Mouse (Mus musculus) bone marrow macrophage, adult 2 months (primary cell): ENCODE data around the gene Rrp9.

Experiments
- CTCF ChIP-seq: IDR thresholded peaks from 2 replicates; pipeline ENCODE4 v1.5.1; 2012; ENCODE audit warnings: low read depth, mild to moderate bottlenecking, low read length, moderate library complexity
- POLR2A ChIP-seq: IDR thresholded peaks from 2 replicates; pipeline ENCODE4 v1.6.1; 2012; ENCODE audit warnings: mild to moderate bottlenecking, low read depth, low read length, borderline replicate concordance

DNA sequence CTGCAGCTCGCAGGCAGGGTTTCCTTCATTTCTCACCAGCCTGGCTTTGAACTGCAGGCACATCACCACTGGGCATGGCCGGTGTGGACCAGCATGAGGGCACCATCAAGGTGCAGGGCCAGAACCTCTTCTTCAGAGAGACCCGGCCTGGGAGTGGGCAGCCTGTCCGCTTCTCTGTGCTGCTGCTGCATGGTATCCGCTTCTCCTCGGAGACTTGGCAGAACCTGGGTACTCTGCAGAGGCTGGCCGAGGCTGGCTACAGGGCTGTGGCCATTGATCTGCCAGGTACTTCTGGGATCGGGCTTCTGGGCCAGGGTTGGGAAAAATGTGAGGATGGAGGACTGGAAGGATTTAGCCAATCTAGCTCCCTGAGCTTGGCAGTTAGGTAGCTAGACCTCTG lies 25.8 kb upstream of the Rrp9 start:
- TF ChIP-seq POLR2A = no peak
- no peak for TF ChIP-seq CTCF
